Mouse (Mus musculus): ENCODE data around the gene Slc44a4.

Slc44a4 gene

DNA sequence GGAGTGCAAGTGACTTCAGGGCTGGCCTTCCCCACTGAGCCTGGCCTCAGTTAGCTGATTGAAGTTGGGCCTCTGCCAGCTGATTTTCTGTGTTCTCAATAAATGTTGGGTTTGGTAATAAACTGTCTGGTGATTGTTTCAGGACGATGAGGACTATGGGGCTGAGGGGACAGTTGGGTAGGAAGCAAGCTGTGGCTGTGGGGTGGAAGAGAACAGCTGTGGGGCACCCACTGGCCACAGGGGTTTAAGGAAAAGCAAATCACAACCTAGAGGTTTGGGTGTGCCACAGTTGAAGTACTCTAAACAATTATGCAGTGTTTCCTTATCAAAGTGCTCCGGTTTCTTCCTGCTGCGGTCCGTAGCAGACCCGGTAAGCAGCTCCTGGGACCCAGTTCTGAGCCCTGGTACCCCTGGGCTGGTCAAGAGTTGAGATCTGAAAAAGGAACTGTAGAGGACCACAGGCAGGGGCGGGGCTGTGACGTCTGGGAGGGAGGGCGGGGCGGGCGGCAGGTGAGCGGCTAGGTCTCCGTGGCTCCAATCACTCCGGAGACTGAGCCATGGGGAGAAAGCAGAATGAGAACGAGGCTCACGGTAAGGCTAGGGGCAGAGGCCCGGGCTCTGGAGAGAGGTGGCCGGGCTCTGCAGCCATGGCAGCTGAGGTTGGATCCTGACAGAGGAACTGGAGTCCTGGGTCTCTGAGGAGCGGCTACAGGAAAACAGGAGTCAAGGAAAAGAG is at the start of gene Slc44a4:
Slc44a4 (plus strand) TSS at position 537 of the 736 bp plus-strand sequence.
- DNase-seq (ENCODE audit: low spot score in 2 of 2), result no peak

DNA sequence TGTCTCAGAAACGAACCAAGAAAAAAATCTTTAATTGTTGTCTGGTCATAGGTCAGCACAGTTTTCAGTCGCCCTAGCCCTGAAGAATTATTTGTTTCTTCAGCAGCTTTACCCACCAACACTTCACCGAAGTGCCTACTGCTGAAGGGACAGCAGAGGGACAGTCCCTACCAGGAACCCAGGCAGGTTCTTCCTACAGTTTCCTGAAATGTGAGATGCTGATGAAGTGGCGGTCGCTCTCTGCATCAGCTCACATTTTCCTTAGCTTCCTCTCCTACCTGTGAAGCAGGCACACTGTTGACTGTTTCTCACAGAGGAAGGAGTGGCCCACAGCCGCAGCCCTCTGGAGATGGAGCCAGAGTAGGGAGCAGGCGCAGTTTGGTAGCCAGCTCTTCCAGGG is 48.3 kb upstream of the Slc44a4 start:
- DNase-seq (ENCODE audit: low spot score in 2 of 2), result no peak

DNA sequence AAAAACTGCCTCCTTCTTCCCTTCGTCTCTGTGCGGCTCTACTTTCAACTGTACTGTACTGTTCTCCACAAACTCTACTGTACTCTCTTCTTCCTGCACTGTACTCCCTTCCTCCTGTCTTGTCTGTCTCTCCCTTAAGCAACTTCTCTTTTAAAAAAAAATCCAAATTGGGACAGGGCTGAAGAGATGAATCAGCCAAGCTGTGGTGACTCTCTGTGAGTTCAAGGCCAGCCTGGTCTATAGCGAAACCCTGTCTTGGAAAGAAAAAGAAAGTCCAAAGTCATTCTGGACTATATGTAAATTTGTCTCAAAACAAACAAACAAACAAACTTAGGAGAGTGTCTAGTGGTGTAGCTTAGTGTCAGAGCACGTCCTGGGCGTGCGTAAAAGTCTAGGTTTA is 39.9 kb upstream of the Slc44a4 start:
- no peak for DNase-seq (ENCODE audit: low spot score in 2 of 2)

DNA sequence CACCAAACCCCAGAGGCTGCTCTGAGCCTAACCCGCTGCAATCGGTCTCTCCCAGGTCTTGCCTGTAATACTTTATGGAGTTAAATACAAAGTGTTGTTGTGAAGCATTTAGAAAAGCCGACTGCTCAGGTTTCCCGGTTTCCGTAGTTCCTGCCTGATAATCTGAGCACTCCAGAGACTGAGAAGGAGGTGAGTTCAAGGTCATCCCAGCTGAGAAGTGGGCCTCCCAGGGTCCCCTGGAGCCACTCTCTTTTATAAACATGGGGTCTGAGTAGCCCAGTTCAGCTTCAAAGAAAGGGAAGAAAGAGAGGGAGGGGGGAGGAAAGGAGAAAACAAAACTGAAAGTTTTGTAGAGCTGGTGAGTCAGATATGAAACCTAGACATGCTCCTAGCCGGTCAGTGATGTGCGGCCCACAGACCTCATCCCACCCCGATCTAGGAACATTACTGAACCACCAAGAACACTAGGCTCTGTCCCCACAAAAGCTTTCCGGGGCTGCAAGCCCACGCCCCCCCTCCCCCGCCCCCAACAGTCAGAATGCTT is 34.9 kb upstream of the Slc44a4 start, which contains the start of gene Zbtb12:
Zbtb12 (plus strand) TSS at position 148 of the 544 bp plus-strand sequence.
- no peak for DNase-seq (ENCODE audit: low spot score in 2 of 2)

DNA sequence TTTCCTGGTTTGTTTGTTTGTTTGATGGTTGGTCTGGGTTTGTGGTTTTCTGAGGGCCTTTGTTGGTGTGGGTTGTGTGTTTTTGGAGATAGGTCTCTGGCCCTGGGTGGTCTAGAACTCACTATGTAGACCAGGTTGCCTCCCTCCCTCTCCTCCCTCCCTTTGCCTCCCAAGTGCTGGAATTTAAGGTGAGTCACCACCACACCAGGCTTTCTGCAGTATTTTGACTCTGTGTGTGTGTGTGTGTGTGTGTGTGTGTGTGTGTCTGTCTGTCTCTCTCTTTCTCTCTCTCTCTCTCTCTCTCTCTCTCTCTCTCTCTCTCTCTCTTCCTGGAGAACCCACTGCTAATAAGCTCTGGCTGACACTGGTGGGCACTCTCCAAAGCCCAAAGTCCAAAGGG is 33.1 kb upstream of the Slc44a4 start:
- no peak for DNase-seq (ENCODE audit: low spot score in 2 of 2)

DNA sequence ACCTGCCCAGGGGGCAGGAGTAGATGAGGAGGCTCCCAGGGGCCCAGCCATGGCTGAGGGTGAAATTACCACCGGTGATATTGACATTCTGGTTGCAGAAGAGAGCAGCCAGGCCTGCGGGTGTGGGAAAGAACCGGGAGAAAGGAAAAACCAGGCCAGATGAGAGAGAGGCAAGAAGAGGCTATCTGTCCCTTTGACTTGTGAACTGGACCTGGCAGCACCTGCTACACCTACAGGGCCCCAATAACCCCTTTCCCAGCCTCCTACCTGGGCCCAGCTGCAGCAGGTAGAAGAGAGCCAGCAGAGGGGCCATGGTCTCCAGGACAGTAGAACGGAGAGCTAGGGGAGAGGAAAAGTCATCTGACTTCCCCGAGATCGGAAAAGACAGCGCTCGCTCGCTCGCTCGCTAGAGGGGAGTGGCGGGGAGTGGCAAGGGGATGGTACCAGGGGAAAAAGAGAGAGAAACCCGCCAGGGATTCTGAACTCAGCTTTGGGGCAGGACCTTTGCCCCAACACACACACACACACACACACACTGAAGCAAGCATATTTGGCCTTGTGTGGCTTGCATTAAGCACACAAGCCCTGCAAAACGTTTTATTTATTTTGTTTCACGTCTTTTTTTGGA is 32.5 kb upstream of the Slc44a4 start, which contains the start of gene Gm20547:
Gm20547 (minus strand) TSS at position 360 of the 628 bp plus-strand sequence.
- DNase-seq (ENCODE audit: low spot score in 2 of 2), result no peak

DNA sequence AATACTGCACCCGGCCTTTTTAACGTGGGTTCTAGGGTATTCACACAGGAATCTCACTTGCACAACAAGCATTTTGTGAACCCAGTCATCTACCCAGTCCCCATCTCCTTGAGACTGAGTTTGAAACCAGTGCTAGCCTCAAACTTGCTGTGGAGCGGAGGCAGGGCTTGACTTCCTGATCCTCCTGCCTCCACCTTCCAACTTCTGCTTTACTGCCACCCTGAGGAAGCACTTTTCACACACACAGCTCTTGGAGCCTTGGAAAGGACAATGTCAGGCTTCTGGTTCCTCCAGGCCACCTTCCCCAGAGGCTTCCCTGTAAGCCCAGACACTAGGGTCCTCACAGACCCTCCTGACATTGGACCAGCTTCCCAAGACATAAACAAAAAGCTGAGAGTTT is 30.9 kb upstream of the Slc44a4 start:
- no peak for DNase-seq (ENCODE audit: low spot score in 2 of 2)

DNA sequence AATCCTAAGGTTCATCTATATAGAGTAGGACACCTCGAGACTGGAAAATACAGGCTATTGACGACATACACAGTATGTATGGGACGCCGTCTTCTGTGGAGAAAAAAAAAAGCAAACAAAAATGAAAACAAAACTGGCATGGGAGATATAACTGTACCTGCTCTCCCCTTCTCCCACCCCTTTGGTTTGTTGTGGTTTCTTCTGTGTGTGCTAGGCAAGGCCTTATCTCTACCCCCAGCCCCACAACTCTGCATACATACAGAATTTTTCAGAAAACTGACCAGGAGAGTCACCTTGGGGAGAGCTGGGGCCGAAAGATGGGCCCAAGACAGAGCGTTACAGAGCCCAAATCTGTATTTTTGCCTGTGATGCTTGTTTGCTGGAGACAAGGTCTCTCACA is 29.6 kb upstream of the Slc44a4 start:
- DNase-seq (ENCODE audit: low spot score in 2 of 2), result no peak

DNA sequence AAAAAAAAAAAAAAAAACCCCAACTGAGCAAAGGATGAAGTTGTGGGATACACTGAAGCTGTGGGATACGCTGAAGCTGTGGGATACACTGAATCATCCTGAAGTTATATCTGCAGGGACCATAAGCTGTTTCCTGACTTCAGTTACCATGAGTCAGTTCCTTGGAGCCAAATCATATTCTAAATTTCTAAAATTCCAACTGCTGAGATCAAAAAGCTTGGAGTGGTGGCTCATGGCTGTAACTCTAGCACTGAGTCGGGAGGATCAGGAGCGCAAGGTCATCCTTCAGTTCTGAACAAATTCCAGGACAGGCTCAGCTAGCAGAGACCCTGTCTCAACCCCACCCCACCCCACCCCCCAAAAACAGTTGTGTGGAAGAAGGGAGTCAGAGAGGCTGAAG is 28.7 kb upstream of the Slc44a4 start:
- DNase-seq (ENCODE audit: low spot score in 2 of 2), result no peak

DNA sequence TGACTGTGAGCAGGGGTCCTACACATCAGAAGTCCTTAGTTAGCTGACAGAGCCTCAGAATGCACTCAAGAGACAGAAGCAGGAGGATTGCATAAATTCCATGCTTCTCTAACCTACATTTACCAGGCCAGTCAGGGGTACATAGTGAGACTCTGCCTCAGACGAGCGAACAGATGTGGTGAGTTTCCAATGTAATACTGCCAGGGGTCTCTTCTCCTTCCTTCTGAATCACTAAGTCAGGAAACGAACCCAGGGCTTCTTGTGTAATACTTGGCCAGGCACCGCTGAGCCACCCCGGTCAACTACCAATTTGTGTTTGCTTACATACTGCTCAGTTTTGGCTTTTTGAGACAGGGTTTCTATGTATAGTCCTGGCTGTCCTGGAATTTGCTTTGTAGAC is 26.3 kb upstream of the Slc44a4 start:
- no peak for DNase-seq (ENCODE audit: low spot score in 2 of 2)

DNA sequence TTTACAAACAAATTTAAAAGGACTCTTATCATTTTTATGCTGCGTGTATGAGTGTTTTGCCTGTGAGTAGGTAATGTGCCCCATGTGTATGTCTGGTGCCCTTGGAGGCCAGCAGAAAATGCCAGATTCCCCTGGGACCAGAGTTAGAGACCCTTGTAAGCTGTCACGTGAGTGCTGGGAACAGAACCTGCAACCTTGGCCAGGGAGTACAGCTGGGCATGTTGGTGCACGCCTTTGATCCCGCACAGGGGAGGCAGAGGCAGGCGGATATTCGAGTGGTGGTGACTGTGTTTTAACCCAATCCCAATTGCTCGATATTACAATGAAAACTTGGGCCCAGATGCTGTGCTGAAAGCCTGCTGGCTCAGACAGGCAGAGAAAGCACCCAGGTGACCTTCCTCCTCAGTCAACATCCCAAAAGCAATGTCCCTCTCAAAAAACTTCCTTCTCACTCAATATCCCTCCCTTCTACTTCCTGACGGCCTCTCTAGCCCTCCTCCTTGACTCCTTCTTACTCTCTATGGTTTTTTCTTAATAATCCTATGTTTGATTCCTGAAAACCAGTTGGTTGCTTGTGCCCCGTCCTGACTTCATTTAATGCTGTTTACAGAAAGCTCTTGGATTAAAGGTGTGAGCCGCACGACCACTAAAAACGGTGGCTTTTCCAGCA is 24.1 kb upstream of the Slc44a4 start:
- DNase-seq (ENCODE audit: low spot score in 2 of 2), result no peak

DNA sequence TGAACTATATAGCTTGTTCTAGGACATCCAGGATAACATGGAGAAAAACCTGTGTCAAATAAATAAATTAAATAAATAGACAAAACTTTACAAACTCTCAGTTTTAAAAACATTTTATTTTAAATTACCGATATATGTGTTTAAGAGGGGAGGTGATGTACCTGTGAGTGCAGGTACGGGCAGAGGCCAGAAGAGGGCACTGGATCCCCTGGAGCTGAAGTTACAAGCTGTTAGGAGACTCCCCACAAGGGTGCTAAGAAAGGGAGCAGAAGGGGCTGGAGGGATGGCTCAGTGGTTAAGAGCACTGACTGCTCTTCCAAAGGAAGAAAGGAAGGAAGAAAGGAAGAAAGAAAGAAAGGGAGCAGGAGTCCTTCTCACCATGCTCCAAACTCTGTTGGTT is 22.9 kb upstream of the Slc44a4 start:
- no peak for DNase-seq (ENCODE audit: low spot score in 2 of 2)

DNA sequence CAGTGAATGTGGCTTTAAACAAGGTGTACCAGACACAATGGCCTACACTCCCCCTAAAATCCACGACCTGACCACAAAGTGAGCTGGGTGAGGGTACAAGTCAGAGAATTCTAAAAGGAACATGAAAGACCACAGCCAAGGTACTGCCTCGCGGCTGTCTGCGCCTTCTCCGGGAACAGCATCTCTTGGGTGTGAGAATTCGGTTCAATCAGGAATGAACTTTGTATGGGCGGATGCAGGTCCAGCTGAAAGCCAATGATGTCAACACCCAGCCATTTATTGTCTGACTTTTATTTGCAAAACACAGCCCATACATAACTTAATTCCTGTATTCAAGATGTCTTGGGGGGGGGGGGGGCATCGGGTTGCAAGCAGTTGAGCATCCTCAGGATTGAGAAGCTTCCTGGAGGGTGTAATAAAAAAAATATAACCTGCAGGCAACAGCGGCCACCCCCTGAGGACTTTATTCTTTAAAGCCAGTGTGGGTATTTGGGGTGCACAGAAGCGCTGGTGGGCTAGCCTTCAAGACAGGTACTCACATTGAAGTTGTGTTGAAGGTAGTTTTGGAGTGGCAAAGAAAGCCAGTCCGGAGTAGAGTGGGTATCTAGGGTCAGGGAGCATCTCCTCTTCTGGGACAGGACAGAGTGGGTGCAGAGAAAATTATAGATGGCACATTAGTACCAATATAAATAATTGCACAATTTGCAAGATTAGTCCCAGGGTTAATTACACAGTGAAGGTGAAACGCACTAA is 21.0 kb upstream of the Slc44a4 start:
- no peak for DNase-seq (ENCODE audit: low spot score in 2 of 2)

DNA sequence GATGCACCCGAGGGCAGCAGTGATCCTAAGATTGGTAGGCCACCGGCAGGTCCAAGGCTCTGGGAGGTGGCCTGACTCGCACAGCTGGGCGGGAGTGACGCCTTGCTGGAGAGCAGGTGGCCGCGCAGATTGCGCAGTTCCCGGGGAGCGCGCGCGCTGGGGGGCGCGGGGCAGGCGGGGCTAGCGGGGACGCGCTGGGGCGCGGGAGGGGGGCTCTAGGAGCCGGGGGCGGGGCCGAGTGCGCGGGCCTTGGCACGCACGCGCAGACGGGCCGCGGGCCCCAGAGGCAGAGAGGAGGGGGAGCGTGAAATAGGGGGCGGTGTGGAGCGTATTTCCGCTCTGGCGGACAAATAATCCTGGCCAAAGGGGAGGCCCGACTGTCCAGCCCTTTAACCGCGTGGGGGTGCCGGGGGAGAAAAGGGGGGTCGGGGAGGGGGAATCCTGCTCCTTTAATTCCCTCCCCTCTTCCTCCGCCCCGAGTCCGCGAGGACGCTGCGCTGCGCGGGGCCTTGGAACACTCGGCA is 20.1 kb upstream of the Slc44a4 start:
- peak; percentile 85 to 93 for DNase-seq (ENCODE audit: low spot score in 2 of 2)

DNA sequence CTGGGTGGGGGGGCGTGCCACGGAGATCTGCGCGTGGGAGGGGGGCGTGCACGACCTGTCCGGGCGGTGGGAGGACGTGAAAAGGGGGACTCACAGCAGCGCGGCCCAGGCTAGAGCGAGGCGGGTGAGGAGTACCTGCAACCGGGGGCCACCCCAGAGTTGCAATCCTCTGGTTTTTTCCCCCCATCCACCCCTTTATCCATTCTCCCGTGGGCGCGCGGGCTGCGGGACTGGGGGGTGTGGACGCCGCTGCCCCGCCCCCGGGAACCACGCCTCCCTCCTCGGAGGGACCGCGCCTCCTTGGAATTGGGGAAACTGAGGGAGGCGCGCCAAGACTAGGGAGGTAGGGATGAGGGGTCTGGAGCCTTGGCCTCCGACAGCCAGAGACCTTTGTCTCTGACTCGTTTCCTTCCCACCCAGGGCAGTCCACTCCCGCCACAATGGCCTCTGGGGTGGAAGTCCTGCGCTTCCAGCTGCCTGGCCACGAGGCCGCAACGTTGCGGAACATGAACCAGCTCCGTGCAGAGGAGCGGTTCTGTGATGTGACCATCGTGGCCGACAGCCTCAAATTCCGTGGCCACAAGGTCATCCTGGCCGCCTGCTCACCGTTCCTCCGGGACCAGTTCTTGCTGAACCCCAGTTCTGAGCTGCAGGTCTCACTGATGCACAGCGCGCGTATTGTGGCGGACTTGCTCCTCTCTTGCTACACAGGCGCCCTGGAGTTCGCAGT is 19.3 kb upstream of the Slc44a4 start:
- peak; percentile 30 to 56 for DNase-seq (ENCODE audit: low spot score in 2 of 2)

DNA sequence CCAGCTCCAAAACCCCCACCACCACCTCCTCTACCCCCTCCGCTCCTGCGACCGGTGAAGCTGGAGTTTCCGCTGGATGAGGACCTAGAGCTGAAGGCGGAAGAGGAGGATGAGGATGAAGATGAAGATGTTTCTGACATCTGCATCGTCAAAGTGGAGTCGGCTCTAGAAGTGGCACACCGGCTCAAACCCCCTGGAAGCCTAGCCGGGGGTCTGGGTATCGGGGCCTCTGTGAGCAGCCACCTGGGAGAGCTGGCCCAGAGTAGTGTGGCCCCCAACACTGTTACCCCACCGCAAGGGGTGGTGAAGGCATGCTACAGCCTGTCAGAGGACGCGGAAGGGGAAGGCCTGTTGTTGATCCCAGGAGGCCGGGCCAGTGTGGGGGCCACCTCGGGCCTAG is 18.5 kb upstream of the Slc44a4 start:
- no peak for DNase-seq (ENCODE audit: low spot score in 2 of 2)

DNA sequence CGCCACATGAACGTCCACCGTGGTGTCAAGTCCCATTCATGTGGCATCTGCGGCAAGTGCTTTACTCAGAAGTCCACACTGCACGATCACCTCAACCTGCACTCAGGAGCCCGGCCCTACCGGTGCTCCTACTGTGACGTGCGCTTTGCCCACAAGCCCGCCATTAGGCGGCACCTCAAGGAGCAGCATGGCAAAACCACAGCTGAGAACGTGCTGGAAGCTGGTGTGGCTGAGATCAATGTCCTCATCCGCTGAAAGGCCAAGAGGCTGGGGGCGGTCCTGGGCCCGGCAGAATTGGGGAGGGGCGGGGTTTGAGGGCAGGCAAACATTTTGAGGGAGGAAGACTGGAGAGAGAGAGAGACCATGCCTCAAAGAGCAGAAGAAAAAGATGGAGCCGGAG is 17.9 kb upstream of the Slc44a4 start:
- DNase-seq (ENCODE audit: low spot score in 2 of 2), result no peak

DNA sequence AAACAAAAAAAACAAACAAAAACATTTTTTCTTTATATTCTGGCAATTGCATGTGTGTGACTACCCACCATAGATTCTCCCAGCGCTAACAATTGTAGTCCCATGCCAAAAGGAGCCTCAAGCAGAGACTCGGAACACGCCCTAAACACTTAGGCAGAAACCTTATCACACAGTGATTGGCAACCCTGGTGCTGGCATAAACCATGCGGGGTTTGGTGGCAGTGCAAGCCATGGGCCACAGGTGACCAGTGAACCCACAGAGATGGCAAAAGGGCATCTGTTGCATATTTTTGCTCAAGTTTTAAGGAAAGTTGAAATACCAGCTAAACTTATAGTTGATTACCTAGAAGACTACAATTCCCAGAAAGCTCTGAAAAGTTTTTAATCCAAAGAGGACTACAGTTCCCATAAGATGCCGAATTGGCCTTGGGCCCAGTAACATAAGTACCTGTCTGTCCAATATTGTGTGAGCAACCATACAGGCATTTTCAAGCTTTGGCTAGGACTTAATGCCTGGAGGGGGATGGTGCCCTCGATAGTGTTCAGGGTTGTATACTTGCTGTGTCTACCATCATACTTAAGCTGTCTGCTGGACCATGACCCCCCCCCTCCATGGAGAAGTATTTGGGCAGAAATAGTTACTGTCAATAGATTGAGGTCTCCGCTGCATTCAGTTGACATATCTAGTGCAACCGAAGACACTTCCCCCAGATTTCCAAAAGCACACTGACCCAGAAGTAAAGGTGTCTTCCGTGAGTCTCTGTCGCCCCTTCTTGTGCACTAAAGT is 16.7 kb upstream of the Slc44a4 start:
- DNase-seq (ENCODE audit: low spot score in 2 of 2), result peak in 1 of 2 experiments; percentile 22

DNA sequence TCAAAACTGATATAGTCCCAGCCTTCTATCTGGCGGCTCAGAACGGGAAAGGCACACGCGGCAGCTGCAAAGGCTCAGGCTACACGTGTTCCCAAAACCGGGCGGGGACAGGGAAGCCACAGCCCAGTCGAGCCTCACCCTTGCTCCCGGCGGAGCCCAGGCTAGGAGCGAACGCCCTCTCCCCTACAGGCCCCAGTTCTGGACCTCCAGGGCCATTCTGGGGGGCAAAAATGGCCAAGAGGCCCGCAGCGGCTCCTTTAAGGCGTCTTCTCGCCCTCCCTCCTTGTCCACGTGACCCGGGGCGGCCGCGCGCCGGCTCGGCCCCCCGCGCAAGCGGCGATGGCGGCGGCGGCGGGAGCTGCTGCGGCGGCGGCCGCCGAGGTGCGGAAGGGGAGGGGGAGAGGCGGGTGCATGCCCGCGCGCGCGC is 16.1 kb upstream of the Slc44a4 start, which contains the start of the genes C2 and Ehmt2:
C2 (minus strand) TSS at position 106 of the 427 bp plus-strand sequence.
Ehmt2 (plus strand) TSS at position 310 of the 427 bp plus-strand sequence.
- peak; percentile 74 to 80 for DNase-seq (ENCODE audit: low spot score in 2 of 2)

DNA sequence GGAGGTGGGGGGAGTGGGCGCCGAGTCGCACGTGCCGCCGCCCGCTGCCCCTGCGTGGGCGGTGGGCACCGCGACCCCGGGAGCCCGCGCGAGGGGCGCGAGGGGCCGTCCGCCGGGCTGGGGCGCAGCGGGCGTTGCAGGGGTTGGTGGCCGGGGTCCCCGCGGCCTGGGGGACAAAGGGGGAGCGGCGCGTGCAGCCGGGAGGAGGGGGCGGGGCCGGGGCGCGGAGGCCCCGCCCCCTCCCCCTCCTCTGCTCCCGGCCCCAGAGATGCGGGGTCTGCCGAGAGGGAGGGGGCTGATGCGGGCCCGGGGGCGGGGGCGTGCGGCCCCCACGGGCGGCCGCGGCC is 15.6 kb upstream of the Slc44a4 start:
- DNase-seq (ENCODE audit: low spot score in 2 of 2), result no peak
